Mouse (Mus musculus): ENCODE measurements around the gene Prr13.

DNA sequence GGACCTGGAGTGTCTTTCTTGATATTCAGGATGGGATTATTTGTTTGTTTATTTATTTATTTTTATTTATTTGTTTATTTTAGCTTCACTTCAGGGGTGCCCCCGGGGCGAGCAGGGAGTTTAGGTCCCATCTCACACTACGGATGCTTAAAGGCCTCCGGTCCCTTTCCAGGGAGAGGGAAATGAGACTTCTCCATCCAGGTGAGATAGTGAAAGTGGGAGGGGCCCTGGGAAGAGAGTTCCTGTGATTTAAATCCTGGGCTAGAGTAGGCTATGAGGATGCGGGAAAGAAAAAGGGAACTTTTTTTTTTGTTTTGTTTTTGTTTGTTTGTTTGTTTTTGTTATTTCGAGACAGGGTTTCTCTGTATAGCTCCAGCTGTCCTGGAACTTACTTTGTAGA lies 553 bp downstream of the Prr13 start:
- TF ChIP-seq CTCF (IDR thresholded peaks at IDR 0.05; ENCODE audit: insufficient read depth, low read length) (no peak), POLR2A (IDR thresholded peaks at IDR 0.05; ENCODE audit: borderline replicate concordance, extremely low read depth, low read depth, low read length) (no peak)

All from lung, adult 2 months (tissue).